Mouse (Mus musculus): ENCODE measurements around the gene Ankrd2. TPM values are rescaled to one million over a fixed set of nuclear protein-coding genes. Genes with fewer than 3 reads are reported as not detected.

The Ankrd2 gene
- 0.18 TPM in 1 of 2 replicates, not detected in the other for polyA plus RNA-seq (2016; fragmentation: Nextera tagmentation; extraction: Ambion mirVana)

- Histone ChIP-seq H3K9ac (no peak within 1 kb of the TSS), H3K36me3 (peaks cover 7% of the 10 kb centered on the region; the same call in 1 of the 2 replicates), H3K4me3 (no peak within 1 kb of the TSS), H3K4me2 (replicated peaks) (no peak within 1 kb of the TSS), H3K4me1 (0 out of 2 replicates have a peak, but pooled peaks cover 16% of the 10 kb centered on the region), H3K27ac (no peak within 1 kb of the TSS), H3K9me3 (no peaks in the 10 kb centered on the region), H3K27me3 (replicated peaks) (peaks cover 5% of the 10 kb centered on the region)
- ATAC-seq (ENCODE audit: low FRiP score, low read depth), result peak; percentile 79; the same call in 1 of the 2 replicates
- 67% methylated on average over 19 of the region's 19 CpGs for WGBS
These were observed at the start of gene Ankrd2 for GRCm38 (mm10) chr19:42035456-42036248. Ankrd2 (plus strand) TSS chr19:42036000.

GRCm38 (mm10) chr19:41987206-41987605 lies 48.6 kb upstream of the Ankrd2 start:
- Histone ChIP-seq H3K9ac (no peak overlapping the region), H3K4me3 (no peak overlapping the region), H3K4me2 (replicated peaks) (no peak overlapping the region), H3K27me3 (replicated peaks) (peaks cover 17% of the 10 kb centered on the region), H3K9me3 (no peaks in the 10 kb centered on the region), H3K4me1 (peaks cover 4% of the 10 kb centered on the region; the same call in 1 of the 2 replicates), H3K27ac (no peak overlapping the region), H3K36me3 (no peaks in the 10 kb centered on the region)
- ATAC-seq (ENCODE audit: low FRiP score, low read depth), result no peak
- WGBS, result 88% methylated on average over 4 of the region's 4 CpGs

- Histone ChIP-seq H3K9me3 (no peaks in the 10 kb centered on the region), H3K4me1 (no peaks in the 10 kb centered on the region; the same call in 1 of the 2 replicates), H3K9ac (no peak overlapping the region), H3K27ac (no peak overlapping the region), H3K27me3 (replicated peaks) (no peaks in the 10 kb centered on the region), H3K36me3 (no peaks in the 10 kb centered on the region), H3K4me3 (no peak overlapping the region), H3K4me2 (replicated peaks) (no peak overlapping the region)
- ATAC-seq (ENCODE audit: low FRiP score, low read depth), result no peak
- 90% methylated on average over 6 of the region's 6 CpGs for WGBS
These were observed 46.0 kb upstream of the Ankrd2 start for GRCm38 (mm10) chr19:41989810-41990209.

- H3K9ac ChIP-seq, result no peak overlapping the region
- no peak overlapping the region for H3K4me3 ChIP-seq
- no peaks in the 10 kb centered on the region for H3K9me3 ChIP-seq
- H3K4me1 ChIP-seq, result no peaks in the 10 kb centered on the region; the same call in 1 of the 2 replicates
- no peak overlapping the region for H3K4me2 ChIP-seq (replicated peaks)
- no peaks in the 10 kb centered on the region for H3K27me3 ChIP-seq (replicated peaks)
- WGBS, result 34% methylated on average over 6 of the region's 6 CpGs
- ATAC-seq (ENCODE audit: low FRiP score, low read depth), result no peak
- H3K27ac ChIP-seq, result no peak overlapping the region
- no peaks in the 10 kb centered on the region for H3K36me3 ChIP-seq
These were observed 43.8 kb upstream of the Ankrd2 start for GRCm38 (mm10) chr19:41991926-41992477.

GRCm38 (mm10) chr19:41992971-41993370 lies 42.8 kb upstream of the Ankrd2 start:
- ATAC-seq (ENCODE audit: low FRiP score, low read depth), result no peak
- Histone ChIP-seq H3K4me3 (no peak overlapping the region), H3K9ac (no peak overlapping the region), H3K4me2 (replicated peaks) (no peak overlapping the region), H3K27ac (no peak overlapping the region), H3K4me1 (no peaks in the 10 kb centered on the region; the same call in 1 of the 2 replicates), H3K36me3 (no peaks in the 10 kb centered on the region), H3K27me3 (replicated peaks) (no peaks in the 10 kb centered on the region), H3K9me3 (no peaks in the 10 kb centered on the region)
- 86% methylated on average over 2 of the region's 2 CpGs for WGBS

GRCm38 (mm10) chr19:41993484-41993883 lies 42.3 kb upstream of the Ankrd2 start:
- no peak for ATAC-seq (ENCODE audit: low FRiP score, low read depth)
- no peaks in the 10 kb centered on the region for H3K27me3 ChIP-seq (replicated peaks)
- H3K27ac ChIP-seq, result no peak overlapping the region
- no peaks in the 10 kb centered on the region for H3K36me3 ChIP-seq
- H3K4me1 ChIP-seq, result no peaks in the 10 kb centered on the region; the same call in 1 of the 2 replicates
- H3K9ac ChIP-seq, result no peak overlapping the region
- no peaks in the 10 kb centered on the region for H3K9me3 ChIP-seq
- no peak overlapping the region for H3K4me2 ChIP-seq (replicated peaks)
- no peak overlapping the region for H3K4me3 ChIP-seq
- WGBS, result 88% methylated on average over 6 of the region's 6 CpGs

GRCm38 (mm10) chr19:41994023-41994422 lies 41.8 kb upstream of the Ankrd2 start:
- H3K4me3 ChIP-seq, result no peak overlapping the region
- no peaks in the 10 kb centered on the region for H3K36me3 ChIP-seq
- H3K4me1 ChIP-seq, result no peaks in the 10 kb centered on the region; the same call in 1 of the 2 replicates
- no peaks in the 10 kb centered on the region for H3K27me3 ChIP-seq (replicated peaks)
- H3K27ac ChIP-seq, result no peak overlapping the region
- ATAC-seq (ENCODE audit: low FRiP score, low read depth), result no peak
- no peak overlapping the region for H3K9ac ChIP-seq
- WGBS, result 91% methylated on average over 7 of the region's 7 CpGs
- H3K9me3 ChIP-seq, result no peaks in the 10 kb centered on the region
- H3K4me2 ChIP-seq (replicated peaks), result no peak overlapping the region

- no peak for ATAC-seq (ENCODE audit: low FRiP score, low read depth)
- Histone ChIP-seq H3K4me1 (no peaks in the 10 kb centered on the region; the same call in 1 of the 2 replicates), H3K36me3 (no peaks in the 10 kb centered on the region), H3K9ac (no peak overlapping the region), H3K27ac (no peak overlapping the region), H3K4me2 (replicated peaks) (no peak overlapping the region), H3K9me3 (no peaks in the 10 kb centered on the region), H3K27me3 (replicated peaks) (no peaks in the 10 kb centered on the region), H3K4me3 (no peak overlapping the region)
- 43% methylated on average over 1 of the region's 1 CpGs for WGBS
These were observed 40.3 kb upstream of the Ankrd2 start for GRCm38 (mm10) chr19:41995483-41995882.

- Histone ChIP-seq H3K9me3 (no peaks in the 10 kb centered on the region), H3K9ac (no peak overlapping the region), H3K36me3 (no peaks in the 10 kb centered on the region), H3K4me1 (no peaks in the 10 kb centered on the region; the same call in 1 of the 2 replicates), H3K4me2 (replicated peaks) (no peak overlapping the region), H3K27me3 (replicated peaks) (no peaks in the 10 kb centered on the region), H3K27ac (no peak overlapping the region), H3K4me3 (no peak overlapping the region)
- ATAC-seq (ENCODE audit: low FRiP score, low read depth), result no peak
- WGBS, result 88% methylated on average over 10 of the region's 10 CpGs
These were observed 38.7 kb upstream of the Ankrd2 start for GRCm38 (mm10) chr19:41997090-41997489.

- 92% methylated on average over 9 of the region's 9 CpGs for WGBS
- Histone ChIP-seq H3K9ac (no peak overlapping the region), H3K27me3 (replicated peaks) (no peaks in the 10 kb centered on the region), H3K4me1 (no peaks in the 10 kb centered on the region), H3K27ac (no peak overlapping the region), H3K9me3 (no peaks in the 10 kb centered on the region), H3K36me3 (no peaks in the 10 kb centered on the region), H3K4me3 (no peak overlapping the region), H3K4me2 (replicated peaks) (no peak overlapping the region)
- no peak for ATAC-seq (ENCODE audit: low FRiP score, low read depth)
These were observed 36.8 kb upstream of the Ankrd2 start for GRCm38 (mm10) chr19:41998770-41999548.

- WGBS, result 88% methylated on average over 4 of the region's 4 CpGs
- H3K27me3 ChIP-seq (replicated peaks), result no peaks in the 10 kb centered on the region
- H3K9me3 ChIP-seq, result no peaks in the 10 kb centered on the region
- no peak overlapping the region for H3K27ac ChIP-seq
- no peaks in the 10 kb centered on the region for H3K36me3 ChIP-seq
- H3K9ac ChIP-seq, result no peak overlapping the region
- no peak overlapping the region for H3K4me2 ChIP-seq (replicated peaks)
- H3K4me1 ChIP-seq, result no peaks in the 10 kb centered on the region
- H3K4me3 ChIP-seq, result no peak overlapping the region
- ATAC-seq (ENCODE audit: low FRiP score, low read depth), result no peak
These were observed 36.0 kb upstream of the Ankrd2 start for GRCm38 (mm10) chr19:41999688-42000283.
